11 mouse cellular contexts compared by ENCODE assay signal in genomic region chr14:25628448-25629099, GRCm38 (mm10).
DNase-seq lines count a peak whose midpoint lies in the region; ATAC-seq lines count a peak whose summit lies in the region.
"Had no signal": no experiment of that assay in that cellular context is flagged by ENCODE, and none has a peak within 500 bp of the region (broad histone marks: within the 10 kb centered on the region; RNA-seq: fewer than 3 reads in every experiment).

No protein-coding gene starts in this region.

- H3K9me3 ChIP-seq in heart, embryonic 11.5 days (replicated peaks; ENCODE audit: control insufficient read depth, low read length), result no peaks in the 10 kb centered on the region
- no peaks in the 10 kb centered on the region for H3K9me3 ChIP-seq in megakaryocyte, embryonic 14.5 days
- no peaks in the 10 kb centered on the region for H3K9me3 ChIP-seq in stomach, embryonic 14.5 days (ENCODE audit: control insufficient read depth, low read depth, low read length)
- H3K9me3 ChIP-seq: embryonic facial prominence, embryonic 13.5 days had no signal

- peak overlapping the region; percentile 84 for H3K27ac ChIP-seq in heart, embryonic 11.5 days (ENCODE audit: low read depth, low read length)
- H3K27ac ChIP-seq in stomach, embryonic 14.5 days (ENCODE audit: low read length), result peak overlapping the region; percentile 48; the same call in 1 of the 2 replicates
- H3K27ac ChIP-seq: embryonic facial prominence, embryonic 13.5 days had no signal

- 0 out of 2 replicates have a peak overlapping the region, but pooled peaks have one; percentile 34 for H3K9ac ChIP-seq in heart, embryonic 11.5 days (ENCODE audit: low read depth, low read length)
- H3K9ac ChIP-seq in stomach, embryonic 14.5 days (replicated peaks; ENCODE audit: low read depth, low read length), result no peak overlapping the region
- H3K9ac ChIP-seq: embryonic facial prominence, embryonic 13.5 days had no signal

- peaks cover 6% of the 10 kb centered on the region for H3K36me3 ChIP-seq in heart, embryonic 11.5 days (ENCODE audit: control insufficient read depth, insufficient read depth, low read length)
- H3K36me3 ChIP-seq in megakaryocyte, embryonic 14.5 days (replicated peaks; ENCODE audit: low read length), result peaks cover 97% of the 10 kb centered on the region
- H3K36me3 ChIP-seq in stomach, embryonic 14.5 days (ENCODE audit: control insufficient read depth, insufficient read depth, low read length), result peaks cover 10% of the 10 kb centered on the region

- no peak for DNase-seq in heart, adult 8-10 months (ENCODE audit: low spot score)
- no peak for DNase-seq in urinary bladder, adult 2 months (ENCODE audit: low spot score)
- DNase-seq: kidney, postnatal 10 days; lung, adult 18-20 months; thymus, postnatal 14 days had no signal

- 71% methylated on average over 5 of the region's 5 CpGs for WGBS in heart, embryonic 11.5 days (ENCODE audit: insufficient replicate concordance)
- WGBS in stomach, embryonic 14.5 days, result 78% methylated on average over 5 of the region's 5 CpGs

- no peak overlapping the region for H3K4me2 ChIP-seq in heart, embryonic 11.5 days
- H3K4me2 ChIP-seq in stomach, embryonic 14.5 days (replicated peaks; ENCODE audit: low read depth, low read length), result no peak overlapping the region
- H3K4me2 ChIP-seq: embryonic facial prominence, embryonic 13.5 days had no signal

- H3K4me1 ChIP-seq in heart, embryonic 11.5 days (ENCODE audit: control insufficient read depth, insufficient read depth, low read length), result peaks cover 91% of the 10 kb centered on the region
- peaks cover 100% of the 10 kb centered on the region for H3K4me1 ChIP-seq in megakaryocyte, embryonic 14.5 days
- H3K4me1 ChIP-seq in stomach, embryonic 14.5 days (ENCODE audit: control insufficient read depth, insufficient read depth, low read length), result peaks cover 26% of the 10 kb centered on the region

- H3K4me3 ChIP-seq in heart, embryonic 11.5 days (ENCODE audit: low read depth, low read length), result no peak overlapping the region
- H3K4me3 ChIP-seq in megakaryocyte, embryonic 14.5 days (replicated peaks), result peak overlapping the region; percentile 76
- no peak overlapping the region for H3K4me3 ChIP-seq in stomach, embryonic 14.5 days (ENCODE audit: low read depth, low read length)
- H3K4me3 ChIP-seq: embryonic facial prominence, embryonic 13.5 days had no signal

- ATAC-seq in heart, embryonic 11.5 days (replicated peaks; ENCODE audit: insufficient number of reproducible peaks, low FRiP score, low TSS enrichment), result no peak
- no peak for ATAC-seq in megakaryocyte, adult 5-6 weeks (ENCODE audit: poor library complexity, severe bottlenecking)
- peak; percentile 22 to 43; a peak in 3 of 4 replicates for ATAC-seq in hematopoietic stem cell, adult 5-6 weeks (replicated peaks in 1 of 2; ENCODE audit: insufficient read depth in 1 of 2, low FRiP score in 2 of 2, low TSS enrichment in 1 of 2, low read depth in 1 of 2, poor library complexity in 2 of 2, severe bottlenecking in 2 of 2)
- ATAC-seq in stomach, embryonic 14.5 days (ENCODE audit: insufficient number of reproducible peaks, insufficient read depth, low FRiP score, low read depth), result no peak

- no peaks in the 10 kb centered on the region for H3K27me3 ChIP-seq in heart, embryonic 11.5 days (ENCODE audit: control insufficient read depth, insufficient read depth, low read length)
- no peaks in the 10 kb centered on the region for H3K27me3 ChIP-seq in megakaryocyte, embryonic 14.5 days (replicated peaks)
- H3K27me3 ChIP-seq in stomach, embryonic 14.5 days (ENCODE audit: control insufficient read depth, insufficient read depth, low read length), result no peaks in the 10 kb centered on the region
- H3K27me3 ChIP-seq: embryonic facial prominence, embryonic 13.5 days had no signal

Comparison
In these comparisons a context has a peak if more than half of its experiments do, and no peak if none do; other contexts are left out.
1. ATAC-seq: peak in hematopoietic stem cell, adult 5-6 weeks (2 of 2); none in heart, embryonic 11.5 days (single experiment), megakaryocyte, adult 5-6 weeks (single experiment) and stomach, embryonic 14.5 days (single experiment).